Mouse (Mus musculus) embryonic fibroblast, embryonic 13.5 days (primary cell): ENCODE data around the gene Mrps7.

Experiments
- CTCF ChIP-seq: IDR thresholded peaks from 2 replicates; pipeline ENCODE4 v1.5.1; 2011; ENCODE audit warnings: mild to moderate bottlenecking, control low read depth, low read length, moderate library complexity, borderline replicate concordance; ENCODE audit not compliant: insufficient read depth
- POLR2A ChIP-seq: IDR thresholded peaks from 2 replicates; pipeline ENCODE4 v1.6.1; 2011; ENCODE audit warnings: low read depth, mild to moderate bottlenecking, control low read depth, low read length, moderate library complexity

DNA sequence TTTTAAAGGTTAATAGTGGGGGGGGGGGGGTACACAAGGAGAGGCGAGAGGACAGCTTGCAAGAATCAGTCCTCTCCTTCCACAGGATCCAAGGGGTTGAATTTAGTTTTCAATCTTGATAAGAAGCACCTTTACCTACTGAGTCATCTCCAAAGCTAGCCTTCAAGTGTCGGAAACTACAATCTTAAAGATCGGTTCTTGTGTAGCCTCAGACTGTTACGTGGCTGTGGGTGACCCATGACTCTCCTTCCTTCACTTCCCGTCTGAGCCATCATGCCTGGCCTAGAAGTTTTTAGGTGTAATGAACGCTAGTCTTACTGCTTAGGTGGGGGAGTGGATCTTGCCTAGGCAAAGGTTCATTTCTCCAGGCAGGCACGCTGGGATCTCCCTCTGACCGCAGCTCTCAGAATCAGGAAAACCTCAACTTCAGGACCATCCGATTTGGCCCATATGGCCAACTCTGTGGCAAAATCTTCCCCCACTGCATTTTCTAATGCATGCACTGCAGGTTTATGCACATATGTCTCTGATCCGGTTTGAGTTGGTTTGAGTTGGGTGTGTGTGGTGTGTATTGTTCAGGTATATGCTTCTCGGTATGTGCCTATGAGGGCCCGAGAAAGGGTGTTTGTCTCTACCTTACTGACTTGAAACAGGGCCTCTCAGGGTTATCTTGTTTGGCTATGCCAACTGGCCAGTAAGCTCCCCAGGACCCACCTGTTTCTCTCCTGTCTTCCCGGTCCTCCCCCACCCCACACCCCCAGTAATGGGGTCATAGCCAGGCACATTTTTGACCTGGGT lies 26.2 kb downstream of the Mrps7 start:
- no peak for TF ChIP-seq CTCF
- TF ChIP-seq POLR2A, result no peak
